Comparison of ENCODE assay signal across 12 mouse cellular contexts in the genomic region with DNA sequence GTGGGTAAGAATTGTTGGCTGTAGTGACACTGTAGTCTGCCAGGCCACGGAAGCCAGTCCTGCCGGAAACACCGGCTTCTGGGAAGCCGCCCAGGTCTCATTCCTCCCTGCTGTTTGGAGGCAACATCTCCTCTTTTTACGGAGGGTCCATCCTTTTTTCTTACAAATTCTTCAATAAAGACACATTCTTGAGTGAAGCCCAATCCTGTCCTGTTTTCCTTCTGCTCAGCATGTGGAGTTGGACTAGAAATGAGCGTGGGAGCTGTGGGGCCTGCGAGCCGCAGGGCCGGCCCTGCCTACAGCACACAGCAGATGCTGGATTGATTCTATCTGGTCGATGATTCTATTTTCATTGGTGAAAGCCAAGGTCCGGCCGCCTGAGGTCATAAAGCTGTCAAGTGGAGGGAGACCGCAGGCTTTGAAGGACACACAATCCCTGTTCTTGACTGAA. TPM values are rescaled to one million over a fixed set of nuclear protein-coding genes. Genes with fewer than 3 reads are reported as not detected.
DNase-seq lines count a peak whose midpoint lies in the region; ATAC-seq and TF ChIP-seq lines count a peak whose summit lies in the region.
"Had no signal": no experiment of that assay in that cellular context is flagged by ENCODE, and none has a peak within 500 bp of the region (broad histone marks: within the 10 kb centered on the region; RNA-seq: fewer than 3 reads in every experiment).

No protein-coding gene starts in this region.

- no peaks in the 10 kb centered on the region for H3K9me3 ChIP-seq in kidney, postnatal 0 days (replicated peaks; ENCODE audit: low read length)
- H3K9me3 ChIP-seq in embryonic facial prominence, embryonic 15.5 days (replicated peaks): no peaks in the 10 kb centered on the region
- H3K9me3 ChIP-seq in forebrain, embryonic 16.5 days (ENCODE audit: control insufficient read depth, low read length): no peaks in the 10 kb centered on the region
- H3K9me3 ChIP-seq: G1E; midbrain, embryonic 12.5 days; neural tube, embryonic 15.5 days had no signal

- no peaks in the 10 kb centered on the region for H3K27me3 ChIP-seq in kidney, postnatal 0 days (ENCODE audit: insufficient read depth, low read length)
- no peaks in the 10 kb centered on the region for H3K27me3 ChIP-seq in embryonic facial prominence, embryonic 15.5 days
- H3K27me3 ChIP-seq in forebrain, embryonic 16.5 days (replicated peaks; ENCODE audit: control insufficient read depth, insufficient read depth, low read length): no peaks in the 10 kb centered on the region
- H3K27me3 ChIP-seq: neural tube, embryonic 15.5 days had no signal

- no peak overlapping the region for H3K9ac ChIP-seq in kidney, postnatal 0 days (ENCODE audit: low read depth, low read length)
- no peak overlapping the region for H3K9ac ChIP-seq in embryonic facial prominence, embryonic 15.5 days
- no peak overlapping the region for H3K9ac ChIP-seq in forebrain, embryonic 16.5 days (replicated peaks; ENCODE audit: low read depth, low read length)
- H3K9ac ChIP-seq: midbrain, embryonic 12.5 days; neural tube, embryonic 15.5 days had no signal

- peak; percentile 80 for DNase-seq in kidney, postnatal 0 days (ENCODE audit: low spot score)
- DNase-seq in kidney, adult 11 months: no peak
- peak; percentile 68 for DNase-seq in adrenal gland, adult 8-10 months
- peak; percentile 47 for DNase-seq in adrenal gland, postnatal 25 days
- DNase-seq: spleen, adult 18-20 months; thymus, postnatal 25 days had no signal

- no peak overlapping the region for H3K4me2 ChIP-seq in kidney, postnatal 0 days (ENCODE audit: low read length)
- no peak overlapping the region for H3K4me2 ChIP-seq in embryonic facial prominence, embryonic 15.5 days (replicated peaks)
- no peak overlapping the region for H3K4me2 ChIP-seq in forebrain, embryonic 16.5 days (ENCODE audit: low read length)
- H3K4me2 ChIP-seq: midbrain, embryonic 12.5 days; neural tube, embryonic 15.5 days had no signal

- no peak for TF ChIP-seq CTCF in kidney, postnatal 0 days (IDR thresholded peaks at IDR 0.05; ENCODE audit: low read depth)

- no peaks in the 10 kb centered on the region; the same call in 1 of the 2 replicates for H3K4me1 ChIP-seq in kidney, postnatal 0 days (replicated peaks; ENCODE audit: insufficient read depth, low read length)
- H3K4me1 ChIP-seq in embryonic facial prominence, embryonic 15.5 days: peaks cover 24% of the 10 kb centered on the region
- H3K4me1 ChIP-seq in forebrain, embryonic 16.5 days (replicated peaks; ENCODE audit: control insufficient read depth, insufficient read depth, low read length): 0 out of 2 replicates have a peak, but pooled peaks cover 2% of the 10 kb centered on the region

- H3K36me3 ChIP-seq in kidney, postnatal 0 days (ENCODE audit: insufficient read depth, low read length): peaks cover 9% of the 10 kb centered on the region; the same call in 1 of the 2 replicates
- H3K36me3 ChIP-seq in embryonic facial prominence, embryonic 15.5 days: peaks cover 41% of the 10 kb centered on the region
- peaks cover 3% of the 10 kb centered on the region for H3K36me3 ChIP-seq in forebrain, embryonic 16.5 days (ENCODE audit: control insufficient read depth, insufficient read depth)

- no peak overlapping the region for H3K4me3 ChIP-seq in kidney, postnatal 0 days (replicated peaks; ENCODE audit: low read depth, low read length)
- H3K4me3 ChIP-seq in embryonic facial prominence, embryonic 15.5 days (replicated peaks): no peak overlapping the region
- no peak overlapping the region for H3K4me3 ChIP-seq in forebrain, embryonic 16.5 days (replicated peaks; ENCODE audit: low read length)
- H3K4me3 ChIP-seq: midbrain, embryonic 12.5 days; neural tube, embryonic 15.5 days had no signal

- 52% methylated on average over 13 of the region's 13 CpGs for WGBS in kidney, postnatal 0 days
- WGBS in embryonic facial prominence, embryonic 15.5 days: 75% methylated on average over 13 of the region's 13 CpGs
- WGBS in forebrain, embryonic 16.5 days: 85% methylated on average over 13 of the region's 13 CpGs

- 0 out of 2 replicates have a peak, but pooled peaks have one; percentile 41 for ATAC-seq in kidney, postnatal 0 days (replicated peaks; ENCODE audit: low FRiP score, low read depth)
- no peak for ATAC-seq in embryonic facial prominence, embryonic 15.5 days (ENCODE audit: insufficient number of reproducible peaks, low FRiP score, low TSS enrichment, low read depth)
- no peak for ATAC-seq in forebrain, embryonic 16.5 days
- ATAC-seq in erythroblast, adult 5-6 weeks (replicated peaks; ENCODE audit: low FRiP score, poor library complexity, severe bottlenecking): no peak

- 0 out of 2 replicates have a peak overlapping the region, but pooled peaks have one; percentile 3 for H3K27ac ChIP-seq in kidney, postnatal 0 days
- H3K27ac ChIP-seq in embryonic facial prominence, embryonic 15.5 days (replicated peaks): peak overlapping the region; percentile 17; the same call in 1 of the 2 replicates
- no peak overlapping the region for H3K27ac ChIP-seq in forebrain, embryonic 16.5 days (ENCODE audit: low read length)
- H3K27ac ChIP-seq: midbrain, embryonic 12.5 days; neural tube, embryonic 15.5 days had no signal

RNA-seq across cellular contexts. Expression of gene Col8a2, which starts 10.9 kb away (rescaled TPM):
- 7.9 and 8.1 TPM in 2 replicates for polyA plus RNA-seq in kidney, postnatal 0 days (2015; fragmentation: Nextera tagmentation; extraction: Ambion mirVana)
- total RNA-seq in adrenal gland, adult 8-10 months (2022): 1 to 10 TPM; 3.5 to 4.6 (median 4.0) TPM
- 1.7 and 2.4 TPM in 2 replicates for total RNA-seq in adrenal gland, postnatal 25 days (2021)
- 48.6 and 60.1 TPM in 2 replicates for polyA plus RNA-seq in embryonic facial prominence, embryonic 15.5 days (2015; fragmentation: Nextera tagmentation; extraction: Ambion mirVana)
- 2.1 and 3.6 TPM in 2 replicates for polyA plus RNA-seq in forebrain, embryonic 16.5 days (2015; fragmentation: Nextera tagmentation; extraction: Ambion mirVana)
- total RNA-seq in erythroblast, adult 5-6 weeks (2015; ENCODE audit: low replicate concordance): not detected in 2 replicates
- not detected in 2 replicates for total RNA-seq in erythroblast, adult 5-6 weeks (2017; ENCODE audit: low replicate concordance)
- polyA plus RNA-seq: G1E had no signal

RNA-seq across cellular contexts. Expression of gene Trappc3, which starts 13.6 kb away (rescaled TPM):
- 115 and 121 TPM in 2 replicates for polyA plus RNA-seq in kidney, postnatal 0 days (2015; fragmentation: Nextera tagmentation; extraction: Ambion mirVana)
- total RNA-seq in adrenal gland, adult 8-10 months (2022): 100 to 1,000 TPM in 1 of 4 experiments, 10 to 100 TPM in 3; 94.1 to 101 (median 96.2) TPM
- total RNA-seq in adrenal gland, postnatal 25 days (2021): 88.0 and 93.9 TPM in 2 replicates
- 124 and 132 TPM in 2 replicates for polyA plus RNA-seq in embryonic facial prominence, embryonic 15.5 days (2015; fragmentation: Nextera tagmentation; extraction: Ambion mirVana)
- 179 and 192 TPM in 2 replicates for polyA plus RNA-seq in forebrain, embryonic 16.5 days (2015; fragmentation: Nextera tagmentation; extraction: Ambion mirVana)
- 8.3 and 12.7 TPM in 2 replicates for total RNA-seq in erythroblast, adult 5-6 weeks (2015; ENCODE audit: low replicate concordance)
- 10.7 and 14.2 TPM in 2 replicates for total RNA-seq in erythroblast, adult 5-6 weeks (2017; ENCODE audit: low replicate concordance)

RNA-seq across cellular contexts. Expression of gene Map7d1, which starts 19.6 kb away (rescaled TPM):
- polyA plus RNA-seq in kidney, postnatal 0 days (2015; fragmentation: Nextera tagmentation; extraction: Ambion mirVana): 22.4 and 27.3 TPM in 2 replicates
- 10 to 100 TPM; 55.4 to 81.7 (median 66.8) TPM for total RNA-seq in adrenal gland, adult 8-10 months (2022)
- 55.0 and 68.0 TPM in 2 replicates for total RNA-seq in adrenal gland, postnatal 25 days (2021)
- 59.9 and 60.4 TPM in 2 replicates for polyA plus RNA-seq in embryonic facial prominence, embryonic 15.5 days (2015; fragmentation: Nextera tagmentation; extraction: Ambion mirVana)
- 64.7 and 68.7 TPM in 2 replicates for polyA plus RNA-seq in forebrain, embryonic 16.5 days (2015; fragmentation: Nextera tagmentation; extraction: Ambion mirVana)
- 3.3 and 7.3 TPM in 2 replicates for total RNA-seq in erythroblast, adult 5-6 weeks (2015; ENCODE audit: low replicate concordance)
- 7.7 and 17.0 TPM in 2 replicates for total RNA-seq in erythroblast, adult 5-6 weeks (2017; ENCODE audit: low replicate concordance)

RNA-seq across cellular contexts. Expression of gene Adprhl2, which starts 45.8 kb away (rescaled TPM):
- 64.5 and 65.2 TPM in 2 replicates for polyA plus RNA-seq in kidney, postnatal 0 days (2015; fragmentation: Nextera tagmentation; extraction: Ambion mirVana)
- total RNA-seq in adrenal gland, adult 8-10 months (2022): 10 to 100 TPM; 35.8 to 37.8 (median 37.2) TPM
- total RNA-seq in adrenal gland, postnatal 25 days (2021): 27.6 and 38.9 TPM in 2 replicates
- 83.5 and 89.3 TPM in 2 replicates for polyA plus RNA-seq in embryonic facial prominence, embryonic 15.5 days (2015; fragmentation: Nextera tagmentation; extraction: Ambion mirVana)
- polyA plus RNA-seq in forebrain, embryonic 16.5 days (2015; fragmentation: Nextera tagmentation; extraction: Ambion mirVana): 81.7 and 88.1 TPM in 2 replicates
- total RNA-seq in erythroblast, adult 5-6 weeks (2015; ENCODE audit: low replicate concordance): 0.77 and 2.1 TPM in 2 replicates
- total RNA-seq in erythroblast, adult 5-6 weeks (2017; ENCODE audit: low replicate concordance): 4.3 and 4.6 TPM in 2 replicates

RNA-seq across cellular contexts. Expression of gene Tekt2, which starts 49.8 kb away (rescaled TPM):
- 2.1 TPM in 2 replicates for polyA plus RNA-seq in kidney, postnatal 0 days (2015; fragmentation: Nextera tagmentation; extraction: Ambion mirVana)
- 1 to 10 TPM; 1.5 to 6.3 (median 5.2) TPM for total RNA-seq in adrenal gland, adult 8-10 months (2022)
- 2.4 and 2.6 TPM in 2 replicates for total RNA-seq in adrenal gland, postnatal 25 days (2021)
- 18.4 and 26.5 TPM in 2 replicates for polyA plus RNA-seq in embryonic facial prominence, embryonic 15.5 days (2015; fragmentation: Nextera tagmentation; extraction: Ambion mirVana)
- polyA plus RNA-seq in forebrain, embryonic 16.5 days (2015; fragmentation: Nextera tagmentation; extraction: Ambion mirVana): 15.1 and 15.3 TPM in 2 replicates
- not detected in 2 replicates for total RNA-seq in erythroblast, adult 5-6 weeks (2015; ENCODE audit: low replicate concordance)
- total RNA-seq in erythroblast, adult 5-6 weeks (2017; ENCODE audit: low replicate concordance): not detected in 2 replicates
- polyA plus RNA-seq: G1E had no signal
